ENCODE assay signal across 24 mouse cellular contexts in the genomic region with DNA sequence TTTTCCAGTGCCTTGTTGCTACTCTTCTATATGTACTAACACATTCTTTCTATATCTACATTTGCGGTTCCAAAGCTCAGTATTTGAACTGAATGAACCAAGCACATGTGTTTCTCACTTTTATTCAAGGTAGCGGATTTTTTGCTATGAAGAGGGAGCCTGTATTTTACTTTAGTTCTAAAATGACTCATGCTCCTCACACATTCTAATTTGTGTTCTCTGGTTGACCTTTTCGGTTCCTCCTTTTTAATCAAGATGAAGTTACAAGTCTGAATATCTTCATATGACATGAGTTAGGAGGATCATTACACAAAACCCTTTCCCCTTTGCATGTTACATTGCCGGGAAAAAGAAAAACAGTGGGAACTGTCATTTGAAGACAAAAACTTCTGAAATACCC. TPM values are rescaled to one million over a fixed set of nuclear protein-coding genes. Genes with fewer than 3 reads are reported as not detected.
DNase-seq lines count a peak whose midpoint lies in the region; ATAC-seq and TF ChIP-seq lines count a peak whose summit lies in the region.
"Had no signal": no experiment of that assay in that cellular context is flagged by ENCODE, and none has a peak within 500 bp of the region (broad histone marks: within the 10 kb centered on the region; RNA-seq: fewer than 3 reads in every experiment).

No protein-coding gene starts in this region.

- H3K79me2 ChIP-seq in CH12.LX (replicated peaks; ENCODE audit: control insufficient read depth, extremely low read depth, insufficient read depth, poor library complexity, severe bottlenecking): no peaks in the 10 kb centered on the region; the same call in 1 of the 2 replicates

- no peaks in the 10 kb centered on the region for H3K27me3 ChIP-seq in midbrain, embryonic 11.5 days (ENCODE audit: control insufficient read depth, insufficient read depth, low read length)
- H3K27me3 ChIP-seq in midbrain, embryonic 16.5 days (ENCODE audit: control insufficient read depth, insufficient read depth, low read depth, low read length): no peaks in the 10 kb centered on the region
- H3K27me3 ChIP-seq in CH12.LX (replicated peaks): no peaks in the 10 kb centered on the region
- H3K27me3 ChIP-seq in heart, embryonic 10.5 days (ENCODE audit: insufficient read depth, poor library complexity, severe bottlenecking): no peaks in the 10 kb centered on the region
- H3K27me3 ChIP-seq: forebrain, embryonic 13.5 days; heart, embryonic 12.5 days; heart, embryonic 15.5 days had no signal

- no peak for TF ChIP-seq CTCF in CH12.LX (conservative IDR thresholded peaks at IDR 0.05 in 1 of 2, IDR thresholded peaks at IDR 0.05 in 1 of 2; ENCODE audit: low read depth in 2 of 2, low read length in 2 of 2)

- H3K4me1 ChIP-seq in midbrain, embryonic 11.5 days (ENCODE audit: control insufficient read depth, insufficient read depth, low read length): no peaks in the 10 kb centered on the region
- H3K4me1 ChIP-seq in midbrain, embryonic 16.5 days (ENCODE audit: control insufficient read depth, insufficient read depth, low read length): no peaks in the 10 kb centered on the region
- H3K4me1 ChIP-seq in CH12.LX (ENCODE audit: control insufficient read depth in 1 of 2, insufficient read depth in 2 of 2): peaks cover 14 to 34% of the 10 kb centered on the region in 2 experiments
- no peaks in the 10 kb centered on the region for H3K4me1 ChIP-seq in heart, embryonic 10.5 days
- H3K4me1 ChIP-seq: forebrain, embryonic 13.5 days; heart, embryonic 12.5 days; heart, embryonic 15.5 days had no signal

- dilution Hi-C loops in CH12.LX (cut with MboI; ENCODE audit: extremely low pct_ligation_motif_present, extremely low pct_unique_long_range_greater_than_20kb, low sequenced_read_pairs): no loop called here

- peak; percentile 98 for TF ChIP-seq EP300 in CH12.LX (IDR thresholded peaks at IDR 0.05; ENCODE audit: low read length)

- in situ Hi-C loops in CH12.LX (cut with MboI; ENCODE audit: low pct_ligation_motif_present, low pct_unique_long_range_greater_than_20kb, low sequenced_read_pairs): loop anchor here (5.0 kb wide), 1 partner anchor 36 kb away; a partner anchor contains a TSS

- no peaks in the 10 kb centered on the region for H3K9me3 ChIP-seq in midbrain, embryonic 11.5 days (ENCODE audit: control insufficient read depth, low read length)
- no peaks in the 10 kb centered on the region for H3K9me3 ChIP-seq in midbrain, embryonic 16.5 days (replicated peaks; ENCODE audit: control insufficient read depth, low read length, poor library complexity, severe bottlenecking)
- peaks cover 2% of the 10 kb centered on the region for H3K9me3 ChIP-seq in CH12.LX (replicated peaks; ENCODE audit: low read length)
- no peaks in the 10 kb centered on the region for H3K9me3 ChIP-seq in heart, embryonic 10.5 days
- H3K9me3 ChIP-seq: forebrain, embryonic 10.5 days; heart, embryonic 15.5 days had no signal

- no peak overlapping the region for H3K9ac ChIP-seq in midbrain, embryonic 11.5 days (ENCODE audit: low read length)
- no peak overlapping the region for H3K9ac ChIP-seq in midbrain, embryonic 16.5 days (ENCODE audit: low read depth, low read length)
- H3K9ac ChIP-seq in CH12.LX (ENCODE audit: insufficient read depth, low read depth): no peak overlapping the region
- H3K9ac ChIP-seq: forebrain, embryonic 13.5 days; heart, embryonic 12.5 days; heart, embryonic 15.5 days; hindbrain, embryonic 14.5 days had no signal

- H3K4me2 ChIP-seq in midbrain, embryonic 11.5 days: no peak overlapping the region
- H3K4me2 ChIP-seq in midbrain, embryonic 16.5 days (ENCODE audit: low read length): no peak overlapping the region
- H3K4me2 ChIP-seq in CH12.LX (ENCODE audit: insufficient read depth, low read depth, poor library complexity, severe bottlenecking): peak overlapping the region; percentile 75
- H3K4me2 ChIP-seq: forebrain, embryonic 13.5 days; heart, embryonic 12.5 days; heart, embryonic 15.5 days; hindbrain, embryonic 14.5 days had no signal

- TF ChIP-seq RAD21 in CH12.LX (IDR thresholded peaks at IDR 0.05; ENCODE audit: low read depth, low read length): no peak

- H3K36me3 ChIP-seq in midbrain, embryonic 11.5 days (ENCODE audit: control insufficient read depth, insufficient read depth, low read length): no peaks in the 10 kb centered on the region
- no peaks in the 10 kb centered on the region for H3K36me3 ChIP-seq in midbrain, embryonic 16.5 days (ENCODE audit: control insufficient read depth, insufficient read depth, low read length)
- no peaks in the 10 kb centered on the region for H3K36me3 ChIP-seq in CH12.LX (replicated peaks in 1 of 2; ENCODE audit: control insufficient read depth in 1 of 2, insufficient read depth in 1 of 2, low read length in 1 of 2)
- no peaks in the 10 kb centered on the region for H3K36me3 ChIP-seq in heart, embryonic 10.5 days
- H3K36me3 ChIP-seq: forebrain, embryonic 10.5 days; heart, embryonic 12.5 days; heart, embryonic 15.5 days had no signal

- ATAC-seq in midbrain, embryonic 11.5 days (ENCODE audit: low FRiP score): no peak
- no peak for ATAC-seq in midbrain, embryonic 16.5 days
- ATAC-seq: forebrain, embryonic 13.5 days; forebrain, embryonic 16.5 days; hindbrain, postnatal 0 days; intestine, embryonic 16.5 days had no signal

- DNase-seq in midbrain, embryonic 11.5 days (ENCODE audit: low spot score, missing footprints): peak; percentile 14
- DNase-seq in CH12.LX (ENCODE audit: extremely low read depth): peak; percentile 82
- peak; percentile 57 for DNase-seq in induced T-regulatory cell, adult 2 months (ENCODE audit: low read depth)
- no peak for DNase-seq in heart, embryonic 10.5 days (ENCODE audit: low spot score)
- DNase-seq in ovary, postnatal 36 days (ENCODE audit: low spot score): no peak
- DNase-seq in right cerebral cortex, postnatal 4 days: no peak
- DNase-seq: adrenal gland, postnatal 10 days; adrenal gland, postnatal 36 days; cerebellum, adult 18-20 months; cerebellum, adult 9-10 months; cerebellum, postnatal 14 days; gastrocnemius, postnatal 10 days; gastrocnemius, postnatal 36 days; heart, postnatal 10 days; heart, postnatal 4 days had no signal

- TF ChIP-seq POLR2A in CH12.LX (IDR thresholded peaks at IDR 0.05; ENCODE audit: low read depth, low read length): no peak

- 95% methylated on average over 4 of the region's 4 CpGs for WGBS in midbrain, embryonic 11.5 days
- WGBS in midbrain, embryonic 16.5 days: 91% methylated on average over 4 of the region's 4 CpGs
- 84% methylated on average over 4 of the region's 4 CpGs for WGBS in heart, embryonic 10.5 days

- no peak overlapping the region for H3K27ac ChIP-seq in midbrain, embryonic 11.5 days (ENCODE audit: low read depth, low read length)
- no peak overlapping the region for H3K27ac ChIP-seq in midbrain, embryonic 16.5 days (ENCODE audit: low read length)
- peak overlapping the region; percentile 56; the same call in 1 of the 2 replicates for H3K27ac ChIP-seq in CH12.LX (ENCODE audit: insufficient read depth, low read depth)
- H3K27ac ChIP-seq in heart, embryonic 10.5 days: no peak overlapping the region
- H3K27ac ChIP-seq: forebrain, embryonic 10.5 days; forebrain, embryonic 13.5 days; heart, embryonic 15.5 days; hindbrain, embryonic 14.5 days; hindbrain, postnatal 0 days had no signal

- H3K4me3 ChIP-seq in midbrain, embryonic 11.5 days (ENCODE audit: low read depth, low read length): no peak overlapping the region
- no peak overlapping the region for H3K4me3 ChIP-seq in midbrain, embryonic 16.5 days (ENCODE audit: low read depth, low read length)
- no peak overlapping the region for H3K4me3 ChIP-seq in CH12.LX (replicated peaks in 1 of 3; ENCODE audit: low read depth in 2 of 3, low read length in 2 of 3, poor library complexity in 1 of 3)
- no peak overlapping the region for H3K4me3 ChIP-seq in heart, embryonic 10.5 days
- H3K4me3 ChIP-seq: forebrain, embryonic 10.5 days; forebrain, embryonic 13.5 days; heart, embryonic 12.5 days; heart, embryonic 15.5 days had no signal

TF ChIP-seq in CH12.LX, 34 proteins besides CTCF, POLR2A, EP300 and RAD21 (continues in another document):
- TF ChIP-seq ELF1 (IDR thresholded peaks at IDR 0.05; ENCODE audit: low read depth, low read length): no peak
- TF ChIP-seq CHD1 (IDR thresholded peaks at IDR 0.05; ENCODE audit: low read depth, low read length): no peak
- no peak for TF ChIP-seq NRF1 (IDR thresholded peaks at IDR 0.05; ENCODE audit: low read depth, low read length)
- no peak for TF ChIP-seq POLR2AphosphoS2 (IDR thresholded peaks at IDR 0.05; ENCODE audit: low read depth, low read length)
- no peak for TF ChIP-seq MAFK (IDR thresholded peaks at IDR 0.05; ENCODE audit: insufficient replicate concordance, low read length)
- TF ChIP-seq TCF12 (IDR thresholded peaks at IDR 0.05; ENCODE audit: low read depth, low read length): peak; percentile 83
- TF ChIP-seq ZMIZ1 (IDR thresholded peaks at IDR 0.05; ENCODE audit: low read depth, low read length): no peak
- TF ChIP-seq NELFE (IDR thresholded peaks at IDR 0.05; ENCODE audit: low read depth, low read length): no peak
- TF ChIP-seq SIN3A (IDR thresholded peaks at IDR 0.05; ENCODE audit: low read length): no peak
- no peak for TF ChIP-seq E2F4 (IDR thresholded peaks at IDR 0.05; ENCODE audit: insufficient replicate concordance, low read depth, low read length)
- no peak for TF ChIP-seq ZKSCAN1 (IDR thresholded peaks at IDR 0.05; ENCODE audit: borderline replicate concordance, low read depth, low read length)
- peak; percentile 75 for TF ChIP-seq ZNF384 (IDR thresholded peaks at IDR 0.05; ENCODE audit: low read depth, low read length)
- TF ChIP-seq MXI1 (IDR thresholded peaks at IDR 0.05; ENCODE audit: low read depth, low read length): no peak
- TF ChIP-seq UBTF (IDR thresholded peaks at IDR 0.05; ENCODE audit: low read depth, low read length): no peak
- peak; percentile 98 for TF ChIP-seq IRF4 (IDR thresholded peaks at IDR 0.05; ENCODE audit: low read depth, low read length)

RNA-seq across cellular contexts. Expression of a gene that starts 7.8 kb away (rescaled TPM):
- polyA plus RNA-seq in midbrain, embryonic 11.5 days (2014; fragmentation: Nextera tagmentation; extraction: Ambion mirVana): 9.1 and 10.6 TPM in 2 replicates
- polyA plus RNA-seq in midbrain, embryonic 16.5 days (2015; fragmentation: Nextera tagmentation; extraction: Ambion mirVana): 12.1 and 15.3 TPM in 2 replicates
- total RNA-seq in CH12.LX (2012; rRNA removed) (19.6 and 23.0 TPM in 2 replicates), CH12.LX (2014; rRNA removed) (23.5 and 28.0 TPM in 2 replicates)
- 33.4 and 40.0 TPM in 2 replicates for polyA plus RNA-seq in CH12.LX (2012; ENCODE audit: insufficient read length, low read depth)
- polyA plus RNA-seq in heart, embryonic 10.5 days (2016; fragmentation: Nextera tagmentation; extraction: Ambion mirVana): 11.1 and 12.4 TPM in 2 replicates

RNA-seq across cellular contexts. Expression of a gene that starts 37.5 kb away (rescaled TPM):
- polyA plus RNA-seq in midbrain, embryonic 11.5 days (2014; fragmentation: Nextera tagmentation; extraction: Ambion mirVana): 22.4 and 26.3 TPM in 2 replicates
- 15.2 and 16.5 TPM in 2 replicates for polyA plus RNA-seq in midbrain, embryonic 16.5 days (2015; fragmentation: Nextera tagmentation; extraction: Ambion mirVana)
- total RNA-seq in CH12.LX (2012; rRNA removed): 31.3 and 36.8 TPM in 2 replicates
- total RNA-seq in CH12.LX (2014; rRNA removed): 77.6 and 82.2 TPM in 2 replicates
- 44.2 and 53.7 TPM in 2 replicates for polyA plus RNA-seq in CH12.LX (2012; ENCODE audit: insufficient read length, low read depth)
- polyA plus RNA-seq in heart, embryonic 10.5 days (2016; fragmentation: Nextera tagmentation; extraction: Ambion mirVana): 23.2 and 23.9 TPM in 2 replicates

Comparison
In these comparisons a context has a peak if more than half of its experiments do, and no peak if none do; other contexts are left out.
1. DNase-seq: peak in midbrain, embryonic 11.5 days (single experiment), CH12.LX (single experiment) and induced T-regulatory cell, adult 2 months (single experiment); none in heart, embryonic 10.5 days (single experiment), ovary, postnatal 36 days (single experiment) and right cerebral cortex, postnatal 4 days (single experiment).